Mouse (Mus musculus) small intestine, adult 2 months (tissue): ENCODE measurements around the gene Fastkd2.

ENCODE experiments used
- CTCF ChIP-seq: fragments of 200-500 bp; IDR thresholded peaks from 2 replicates; pipeline ENCODE4 v1.5.1; 2012; ENCODE audit warnings: low read depth, mild to moderate bottlenecking, control low read depth, inconsistent platforms, low read length, moderate library complexity, mixed read lengths; ENCODE audit not compliant: insufficient replicate concordance, insufficient read length; ENCODE audit errors: extremely low read depth
- POLR2A ChIP-seq: fragments of 200-500 bp; IDR thresholded peaks from 2 replicates; pipeline ENCODE4 v1.6.1; 2012; ENCODE audit warnings: low read depth, mild to moderate bottlenecking, control low read depth, inconsistent platforms, low read length, moderate library complexity

DNA sequence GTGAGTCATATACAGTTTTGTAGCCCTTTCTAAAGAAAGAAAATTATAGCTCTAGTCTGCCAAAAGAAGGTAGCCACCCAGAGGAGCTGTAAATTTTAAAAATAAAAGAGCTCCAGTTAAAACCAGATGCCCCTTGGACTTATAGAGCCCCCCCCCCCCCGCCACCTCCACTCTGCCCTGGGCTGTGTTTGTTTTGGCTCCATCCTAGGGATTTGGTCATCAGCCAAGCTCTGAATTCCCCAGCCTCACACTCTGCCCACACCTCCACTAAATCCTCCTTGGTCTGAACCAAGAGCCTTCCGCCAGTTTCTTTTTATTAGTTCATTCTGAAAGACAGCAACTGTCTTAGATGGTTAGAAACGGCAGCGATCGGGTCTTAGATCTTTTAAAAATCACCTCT, 24.7 kb upstream of the Fastkd2 start:
- TF ChIP-seq CTCF (no peak), POLR2A (no peak)
